Mouse (Mus musculus) embryonic fibroblast, embryonic 13.5 days (primary cell): ENCODE measurements at regions not wholly inside any gene's neighbourhood (a gene's known extent, or its start where the extent isn't known, plus 50 kb on each side); places are given as distances from the start of the nearest gene placed in this dataset.

Experiments used
- CTCF ChIP-seq: IDR thresholded peaks from 2 replicates; pipeline ENCODE4 v1.5.1; 2011; ENCODE audit warnings: mild to moderate bottlenecking, control low read depth, low read length, moderate library complexity, borderline replicate concordance; ENCODE audit not compliant: insufficient read depth
- POLR2A ChIP-seq: IDR thresholded peaks from 2 replicates; pipeline ENCODE4 v1.6.1; 2011; ENCODE audit warnings: low read depth, mild to moderate bottlenecking, control low read depth, low read length, moderate library complexity

- TF ChIP-seq CTCF (no peak), POLR2A (no peak)
These were observed 118.0 kb upstream of the Nebl start for GRCm38 (mm10) chr2:17849267-17849666.
